Mouse (Mus musculus) myocyte (in vitro differentiated cells): ENCODE results near the gene Iscu. TPM values are rescaled to one million over a fixed set of nuclear protein-coding genes. Genes with fewer than 3 reads are reported as not detected.

ENCODE experiments used
- H3K27me3 ChIP-seq: one replicate; pipeline ENCODE4 v1.6.1; 2011; ENCODE audit not compliant: control insufficient read depth, insufficient read depth, insufficient read length
- H3K36me3 ChIP-seq: one replicate; pipeline ENCODE4 v1.6.1; 2011; ENCODE audit not compliant: control insufficient read depth, insufficient read depth
- H3K4me2 ChIP-seq: one replicate; pipeline ENCODE4 v1.6.1; 2011; ENCODE audit warnings: low read depth, control low read depth
- H3K4me3 ChIP-seq: one replicate; pipeline ENCODE4 v1.5.1; 2011; ENCODE audit warnings: mild to moderate bottlenecking, control low read depth, moderate library complexity
- H3K79me2 ChIP-seq: one replicate; pipeline ENCODE4 v1.6.1; 2011; ENCODE audit not compliant: control insufficient read depth, insufficient read depth
- H3ac ChIP-seq: one replicate; pipeline ENCODE4 v1.6.1; 2011; ENCODE audit not compliant: control insufficient read depth, insufficient read length
- CEBPB ChIP-seq: IDR thresholded peaks from 2 replicates; pipeline ENCODE4 v1.6.1; 2011; ENCODE audit warnings: mild to moderate bottlenecking, moderate library complexity; ENCODE audit not compliant: poor library complexity, insufficient read depth, severe bottlenecking
- E2F4 ChIP-seq: IDR thresholded peaks from one replicate; pipeline ENCODE4 v1.6.1; 2011; ENCODE audit warnings: mild to moderate bottlenecking, control low read depth, moderate library complexity; ENCODE audit not compliant: insufficient read depth
- MAX ChIP-seq: IDR thresholded peaks from one replicate; pipeline ENCODE4 v1.6.1; 2011; ENCODE audit warnings: low read depth, mild to moderate bottlenecking, control low read depth
- MYOD1 ChIP-seq, 3 experiments: IDR thresholded peaks; one replicate each; pipeline ENCODE4 v1.6.1; 2011; ENCODE audit warnings: control low read depth in 2 of 3, low read depth in 2 of 3, mild to moderate bottlenecking in 2 of 3, moderate library complexity in 1 of 3; ENCODE audit not compliant: insufficient read length in 2 of 3, control insufficient read depth in 1 of 3
- MYOG ChIP-seq, 3 experiments: IDR thresholded peaks; one replicate each; pipeline ENCODE4 v1.6.1; 2011; ENCODE audit warnings: control low read depth in 2 of 3, low read depth in 2 of 3, mild to moderate bottlenecking in 2 of 3; ENCODE audit not compliant: insufficient read length in 2 of 3, control insufficient read depth in 1 of 3, insufficient read depth in 1 of 3
- POLR2AphosphoS2 ChIP-seq: IDR thresholded peaks from one replicate; pipeline ENCODE4 v1.6.1; 2011; ENCODE audit warnings: low read depth, control low read depth; ENCODE audit not compliant: insufficient read length
- REST ChIP-seq: IDR thresholded peaks from one replicate; pipeline ENCODE4 v1.6.1; 2011; ENCODE audit warnings: mild to moderate bottlenecking, control low read depth, moderate library complexity; ENCODE audit not compliant: insufficient read depth, insufficient read length
- SRF ChIP-seq: IDR thresholded peaks from one replicate; pipeline ENCODE4 v1.6.1; 2011; ENCODE audit warnings: low read depth; ENCODE audit not compliant: control insufficient read depth, insufficient read length
- TCF12 ChIP-seq: IDR thresholded peaks from one replicate; pipeline ENCODE4 v1.6.1; 2011; ENCODE audit warnings: mild to moderate bottlenecking, control low read depth; ENCODE audit not compliant: poor library complexity, insufficient read depth, severe bottlenecking
- TCF3 ChIP-seq: IDR thresholded peaks from one replicate; pipeline ENCODE4 v1.6.1; 2011; ENCODE audit warnings: low read depth, control low read depth; ENCODE audit not compliant: insufficient read length
- USF1 ChIP-seq: IDR thresholded peaks from one replicate; pipeline ENCODE4 v1.6.1; 2011; ENCODE audit warnings: low read depth, mild to moderate bottlenecking, control low read depth, moderate library complexity
- polyA plus RNA-seq: library from polyadenylated mRNA; unstranded; fragments of >200 nt; fragmentation: generic; extraction: Trizol; gene quantifications from one replicate; pipeline ENCODE4 v1.2.1, GENCODE M21; 2012; ENCODE audit warnings: missing spikeins

The Iscu gene
- polyA plus RNA-seq, 1 experiment = 163 TPM

DNA sequence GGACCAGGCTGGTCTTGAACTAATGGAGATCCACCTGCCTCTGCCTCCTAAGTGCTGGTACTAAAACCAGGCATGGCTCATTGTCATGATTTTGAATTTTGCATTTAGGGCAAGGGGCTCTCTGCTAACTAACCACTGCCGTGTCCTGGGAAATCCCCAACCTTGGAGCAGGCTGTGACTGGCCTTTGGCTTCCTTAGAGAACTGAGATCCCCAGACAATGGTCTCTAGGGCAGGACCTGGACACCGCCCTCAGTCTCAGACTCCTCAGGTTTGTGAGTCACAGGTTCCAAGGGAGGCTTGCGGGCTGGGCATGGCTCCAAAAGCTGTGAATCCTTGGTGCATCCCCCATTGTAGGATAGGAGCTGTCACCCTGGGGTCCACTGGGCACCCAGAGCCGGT, 54.1 kb downstream of the Iscu start:
- no peaks in the 10 kb centered on the region for H3K79me2 ChIP-seq
- no peak overlapping the region for H3ac ChIP-seq
- no peak overlapping the region for H3K4me3 ChIP-seq
- TF ChIP-seq TCF3 (no peak), POLR2AphosphoS2 (no peak), MAX (no peak), E2F4 (no peak), MYOD1 (IDR thresholded peaks at IDR 0.05; ENCODE audit: control insufficient read depth in 1 of 3, insufficient read length in 2 of 3, low read depth in 2 of 3) (no peak), USF1 (no peak), CEBPB (no peak), MYOG (IDR thresholded peaks at IDR 0.05; ENCODE audit: control insufficient read depth in 1 of 3, insufficient read depth in 1 of 3, insufficient read length in 2 of 3, low read depth in 2 of 3) (no peak), REST (no peak), TCF12 (no peak), SRF (no peak)
- peaks cover 7% of the 10 kb centered on the region for H3K27me3 ChIP-seq
- H3K4me2 ChIP-seq = no peak overlapping the region
- no peaks in the 10 kb centered on the region for H3K36me3 ChIP-seq

Other genes starting within 250 kb of the Iscu start
- 14.1 TPM for gene Cmklr1, start 122.3 kb upstream of the Iscu start, polyA plus RNA-seq
- gene 1700069L16Rik, start 48.0 kb upstream of the Iscu start, polyA plus RNA-seq = not detected
- gene Ficd, start 36.9 kb upstream of the Iscu start, polyA plus RNA-seq = 5.0 TPM
- 29.3 TPM for gene Sart3, start 238 bp upstream of the Iscu start, polyA plus RNA-seq
- 62.0 TPM for gene Tmem119, start 27.8 kb downstream of the Iscu start, polyA plus RNA-seq
- gene Selplg, start 59.9 kb downstream of the Iscu start, polyA plus RNA-seq = not detected
- gene Coro1c, start 136.0 kb downstream of the Iscu start, polyA plus RNA-seq = 58.9 TPM
- gene Ssh1, start 221.1 kb downstream of the Iscu start, polyA plus RNA-seq = 3.4 TPM
- not detected for gene Dao, start 231.0 kb downstream of the Iscu start, polyA plus RNA-seq